Mouse (Mus musculus): ENCODE measurements at regions not wholly inside any gene's neighbourhood (a gene's known extent, or its start where the extent isn't known, plus 50 kb on each side); places are given as distances from the start of the nearest gene placed in this dataset.

GRCm38 (mm10) chr6:140353610-140354009 lies 70.2 kb upstream of the Plekha5 start:
- TF ChIP-seq CTCF (IDR thresholded peaks at IDR 0.05; ENCODE audit: low read depth, low read length) = no peak
- TF ChIP-seq POLR2A (IDR thresholded peaks at IDR 0.05; ENCODE audit: borderline replicate concordance, low read depth, low read length) = no peak

All from bone marrow macrophage, adult 2 months (primary cell).